Mouse (Mus musculus) midbrain, embryonic 15.5 days (tissue): ENCODE results near the gene Krtap11-1. TPM values are rescaled to one million over a fixed set of nuclear protein-coding genes. Genes with fewer than 3 reads are reported as not detected.
A peak's percentile ranks its signal among the peaks of the same experiment; 100 is the strongest.

Experiments
- ATAC-seq: fragments of 200-750 bp; cut with Nextera tagmentation; replicated peaks from 2 replicates; pipeline ENCODE4 v1.8.0; 2017; ENCODE audit warnings: moderate TSS enrichment
- H3K27ac ChIP-seq: fragments of 300-500 bp; sonication (generic); 2 replicates; pipeline ENCODE4 v1.5.1; 2015; ENCODE audit warnings: mild to moderate bottlenecking, inconsistent platforms
- H3K27me3 ChIP-seq: fragments of 300-500 bp; sonication (generic); replicated peaks from 2 replicates; pipeline ENCODE4 v1.6.1; 2015; ENCODE audit warnings: inconsistent platforms
- H3K36me3 ChIP-seq: fragments of 300-500 bp; sonication (generic); replicated peaks from 2 replicates; pipeline ENCODE4 v1.6.1; 2015; ENCODE audit warnings: inconsistent platforms
- H3K4me1 ChIP-seq: fragments of 300-500 bp; sonication (generic); 2 replicates; pipeline ENCODE4 v1.6.1; 2015; ENCODE audit warnings: inconsistent platforms
- H3K4me2 ChIP-seq: fragments of 300-500 bp; sonication (generic); 2 replicates; pipeline ENCODE4 v1.6.1; 2015; ENCODE audit warnings: inconsistent platforms, mild to moderate bottlenecking, moderate library complexity
- H3K4me3 ChIP-seq: fragments of 300-500 bp; sonication (generic); 2 replicates; pipeline ENCODE4 v1.5.1; 2015; ENCODE audit warnings: mild to moderate bottlenecking, inconsistent platforms
- H3K9ac ChIP-seq: fragments of 300-500 bp; sonication (generic); 2 replicates; pipeline ENCODE4 v1.6.1; 2015; ENCODE audit warnings: mild to moderate bottlenecking, inconsistent platforms
- H3K9me3 ChIP-seq: fragments of 300-500 bp; sonication (generic); 2 replicates; pipeline ENCODE4 v1.6.1; 2016; ENCODE audit warnings: inconsistent platforms
- WGBS: fragments of 180-500 bp; shearing (Covaris S2); methylation state at CpG from one replicate; pipeline ENCODE4 v1.1.7; 2015; ENCODE audit warnings: mixed read lengths; 5-methylcytosine and 5-hydroxymethylcytosine counted together
- polyA plus RNA-seq: library from polyadenylated mRNA; unstranded; fragments of >200 nt; fragmentation: Nextera tagmentation; extraction: Ambion mirVana; gene quantifications from 2 replicates; pipeline ENCODE4 v1.2.1, GENCODE M21; 2015

Gene Krtap11-1
- polyA plus RNA-seq, 1 experiment from 2014 or later, result not detected

DNA sequence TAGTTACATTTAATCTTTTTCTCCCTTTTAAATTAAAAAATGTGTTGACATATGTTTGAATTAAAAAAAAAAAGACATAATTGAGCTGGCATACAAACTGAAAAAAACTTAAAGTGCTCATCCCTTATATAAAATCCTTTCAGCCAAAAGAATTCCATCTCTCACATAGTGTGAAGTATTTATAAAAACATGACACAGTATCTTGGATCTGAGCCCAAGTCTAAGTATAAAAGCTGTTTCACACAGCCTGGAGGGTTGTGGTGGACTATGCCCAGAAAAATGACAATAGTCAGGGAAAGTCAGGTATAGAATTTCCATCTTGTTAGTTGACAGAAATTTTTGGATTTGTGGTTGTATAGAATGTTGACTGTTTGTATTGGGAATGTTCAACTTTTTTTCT lies 20.7 kb downstream of the Krtap11-1 start:
- no peak overlapping the region for H3K9ac ChIP-seq
- H3K9me3 ChIP-seq, result no peaks in the 10 kb centered on the region
- no peak overlapping the region for H3K4me2 ChIP-seq
- no peak for ATAC-seq
- no peaks in the 10 kb centered on the region for H3K36me3 ChIP-seq
- H3K27me3 ChIP-seq, result no peaks in the 10 kb centered on the region
- H3K4me3 ChIP-seq, result no peak overlapping the region
- H3K4me1 ChIP-seq, result no peaks in the 10 kb centered on the region
- no peak overlapping the region for H3K27ac ChIP-seq

DNA sequence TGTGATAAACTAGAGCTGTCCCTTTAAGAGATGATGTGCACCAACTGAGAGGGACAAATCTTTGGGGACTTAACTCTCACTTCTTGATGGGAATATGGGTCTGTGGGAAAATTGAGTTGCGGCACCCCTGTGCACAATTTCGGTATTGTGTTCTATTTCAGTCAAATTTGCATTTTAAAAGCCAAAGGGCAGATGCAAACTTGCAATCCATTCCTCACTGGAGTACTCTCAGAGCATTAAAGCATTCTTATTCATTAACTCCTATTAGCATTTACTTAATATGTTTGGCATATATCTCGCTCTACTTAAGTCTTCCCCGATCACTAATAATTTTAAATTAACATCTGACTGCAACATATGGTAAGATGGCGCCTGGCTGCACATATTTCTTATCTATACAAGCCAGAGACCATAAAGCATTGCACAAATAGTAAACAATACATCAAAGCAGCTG lies 32.9 kb downstream of the Krtap11-1 start:
- 0 out of 2 replicates have a peak, but pooled peaks have one; percentile 30 for ATAC-seq
- H3K4me1 ChIP-seq, result no peaks in the 10 kb centered on the region
- H3K9ac ChIP-seq, result no peak overlapping the region
- no peak overlapping the region for H3K4me3 ChIP-seq
- H3K36me3 ChIP-seq, result no peaks in the 10 kb centered on the region
- H3K27ac ChIP-seq, result no peak overlapping the region
- WGBS, result 28% methylated on average over 5 of the region's 5 CpGs
- H3K4me2 ChIP-seq, result no peak overlapping the region
- H3K9me3 ChIP-seq, result no peaks in the 10 kb centered on the region
- no peaks in the 10 kb centered on the region for H3K27me3 ChIP-seq

DNA sequence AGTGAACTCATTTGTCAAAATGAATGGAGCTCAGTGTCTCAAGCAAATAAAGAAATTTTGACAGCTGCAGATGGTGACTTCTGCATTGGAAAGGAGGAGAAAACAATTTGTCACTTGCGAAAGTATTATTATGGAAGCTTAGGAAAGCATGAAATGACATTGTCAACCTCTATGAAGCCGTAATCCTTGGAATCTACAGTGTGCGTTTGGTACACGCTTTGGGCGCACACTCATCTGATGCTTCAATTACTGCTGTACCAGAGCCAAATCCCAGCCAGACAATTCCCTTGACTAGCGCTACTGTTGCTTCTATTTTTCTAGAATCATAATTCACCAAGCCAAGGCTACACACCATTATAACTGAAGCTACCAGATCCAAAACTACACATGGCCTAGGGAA lies 33.6 kb downstream of the Krtap11-1 start:
- no peak overlapping the region for H3K4me2 ChIP-seq
- no peak overlapping the region for H3K9ac ChIP-seq
- WGBS, result 72% methylated on average over 6 of the region's 6 CpGs
- no peak for ATAC-seq
- H3K27me3 ChIP-seq, result no peaks in the 10 kb centered on the region
- no peak overlapping the region for H3K27ac ChIP-seq
- no peaks in the 10 kb centered on the region for H3K36me3 ChIP-seq
- no peaks in the 10 kb centered on the region for H3K9me3 ChIP-seq
- no peaks in the 10 kb centered on the region for H3K4me1 ChIP-seq
- H3K4me3 ChIP-seq, result no peak overlapping the region

DNA sequence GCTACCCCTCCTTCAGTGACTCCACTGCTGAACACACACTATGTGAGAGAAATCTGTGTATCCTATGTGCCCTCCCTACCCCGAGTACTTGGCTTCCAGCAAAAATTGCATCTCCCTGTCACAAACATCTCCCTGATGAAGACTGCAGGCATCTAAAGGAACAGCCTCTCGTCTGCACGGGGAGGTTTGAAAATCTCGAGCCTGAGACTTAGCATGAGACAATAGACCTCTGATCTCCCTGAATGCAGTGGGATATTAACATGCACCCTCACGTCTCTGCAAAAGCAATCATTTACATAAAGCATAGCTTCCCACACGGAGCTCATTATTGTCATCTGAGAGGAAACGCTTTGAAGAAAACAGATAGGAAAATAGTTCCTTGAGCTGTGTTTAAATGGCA lies 40.4 kb downstream of the Krtap11-1 start:
- Histone ChIP-seq H3K36me3 (no peaks in the 10 kb centered on the region), H3K4me3 (no peak overlapping the region), H3K9ac (no peak overlapping the region), H3K4me2 (peak overlapping the region; percentile 22; the same call in 1 of the 2 replicates), H3K27ac (peak overlapping the region; percentile 73), H3K4me1 (peaks cover 29% of the 10 kb centered on the region), H3K27me3 (no peaks in the 10 kb centered on the region), H3K9me3 (no peaks in the 10 kb centered on the region)
- WGBS, result 10% methylated on average over 7 of the region's 7 CpGs
- peak; percentile 86 for ATAC-seq

DNA sequence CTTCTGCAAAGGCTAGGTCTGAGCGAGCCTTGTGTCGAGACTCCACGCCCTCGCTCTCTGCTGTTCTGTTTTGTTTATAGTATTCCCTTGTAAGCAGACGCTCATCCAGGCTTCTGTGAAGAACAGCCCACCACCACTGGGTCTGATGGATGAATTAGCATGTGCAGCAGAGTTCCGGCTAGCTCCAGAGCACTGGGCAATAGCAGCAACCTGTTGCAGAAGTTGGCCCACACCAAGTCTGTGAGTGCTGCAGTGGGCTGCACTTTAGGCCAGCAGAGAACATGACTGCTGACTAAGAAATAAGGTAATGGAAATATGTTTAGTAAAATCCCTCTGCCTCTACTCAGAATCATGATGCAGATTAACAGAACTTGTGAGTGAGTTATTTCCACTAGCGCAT lies 41.1 kb downstream of the Krtap11-1 start:
- peak; percentile 67 for ATAC-seq
- no peaks in the 10 kb centered on the region for H3K27me3 ChIP-seq
- no peak overlapping the region for H3K4me3 ChIP-seq
- no peak overlapping the region for H3K9ac ChIP-seq
- H3K36me3 ChIP-seq, result no peaks in the 10 kb centered on the region
- H3K4me1 ChIP-seq, result peaks cover 29% of the 10 kb centered on the region
- H3K4me2 ChIP-seq, result no peak overlapping the region
- peak overlapping the region; percentile 73 for H3K27ac ChIP-seq
- no peaks in the 10 kb centered on the region for H3K9me3 ChIP-seq
- 31% methylated on average over 7 of the region's 7 CpGs for WGBS

DNA sequence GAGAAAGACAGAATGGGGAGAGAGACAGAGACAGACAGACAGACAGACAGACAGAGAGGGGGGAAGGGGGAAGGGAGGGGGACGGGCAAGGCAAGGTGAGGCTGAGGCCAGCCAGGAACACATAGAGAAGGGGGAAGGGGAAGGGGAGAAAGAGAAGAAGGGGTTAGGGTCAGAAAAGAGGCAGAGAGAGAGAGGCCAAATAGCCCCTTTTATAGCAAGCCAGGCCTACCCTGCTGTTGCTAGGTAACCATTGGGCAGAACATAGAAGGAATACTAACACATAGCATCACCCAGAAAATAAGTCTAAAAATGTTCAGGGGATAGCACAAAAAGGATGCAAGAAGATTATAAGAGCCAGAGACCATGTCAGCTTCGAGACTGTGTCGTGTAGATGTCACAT lies 42.6 kb downstream of the Krtap11-1 start:
- Histone ChIP-seq H3K9ac (no peak overlapping the region), H3K27ac (peak overlapping the region; percentile 31; the same call in 1 of the 2 replicates), H3K4me1 (peaks cover 29% of the 10 kb centered on the region), H3K36me3 (no peaks in the 10 kb centered on the region), H3K4me2 (no peak overlapping the region), H3K4me3 (no peak overlapping the region), H3K9me3 (no peaks in the 10 kb centered on the region), H3K27me3 (no peaks in the 10 kb centered on the region)
- ATAC-seq, result peak; percentile 49
- 32% methylated on average over 3 of the region's 3 CpGs for WGBS

DNA sequence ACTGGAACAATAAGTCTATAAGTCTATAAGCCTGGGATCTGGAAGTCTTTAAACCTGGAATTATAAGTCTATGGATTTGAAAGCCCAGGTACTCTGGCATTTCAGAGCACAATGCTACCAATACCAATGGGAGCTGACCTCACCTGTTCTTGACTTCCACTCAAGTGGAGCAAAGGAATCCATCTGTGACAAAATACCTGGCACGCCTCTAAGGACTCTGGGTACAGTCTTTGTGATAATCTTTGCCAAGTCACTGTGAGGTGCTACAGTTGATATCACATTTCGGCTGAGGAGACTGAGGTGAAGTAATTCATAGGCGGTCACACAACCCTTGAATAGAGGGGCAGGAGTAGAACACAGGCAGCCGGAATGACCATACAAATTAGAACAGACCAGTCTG lies 50.0 kb downstream of the Krtap11-1 start:
- H3K9me3 ChIP-seq, result no peaks in the 10 kb centered on the region
- H3K36me3 ChIP-seq, result no peaks in the 10 kb centered on the region
- H3K9ac ChIP-seq, result no peak overlapping the region
- 92% methylated on average over 4 of the region's 4 CpGs for WGBS
- H3K4me3 ChIP-seq, result no peak overlapping the region
- no peak overlapping the region for H3K4me2 ChIP-seq
- no peak for ATAC-seq
- no peak overlapping the region for H3K27ac ChIP-seq
- no peaks in the 10 kb centered on the region for H3K27me3 ChIP-seq
- no peaks in the 10 kb centered on the region for H3K4me1 ChIP-seq

DNA sequence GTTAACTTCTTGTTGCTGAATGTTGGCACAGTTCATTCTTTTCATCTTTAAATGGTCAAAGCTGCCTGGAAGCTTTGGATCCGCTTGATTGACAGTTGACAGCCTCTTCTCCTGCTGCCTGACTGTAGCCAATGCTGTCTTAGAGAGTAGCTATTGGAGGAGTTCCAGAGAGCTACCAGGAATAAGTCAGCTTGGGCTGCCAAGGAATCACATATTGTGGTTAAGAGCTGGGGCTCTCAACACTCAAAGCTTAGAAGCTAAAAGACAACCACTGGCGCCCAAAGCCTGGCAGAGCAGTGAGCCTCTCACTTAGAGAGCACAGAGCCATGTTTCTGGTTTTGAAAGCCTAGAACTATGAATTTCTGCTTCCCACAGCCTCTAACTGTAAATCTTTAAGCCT lies 50.4 kb downstream of the Krtap11-1 start:
- peak; percentile 55 for ATAC-seq
- H3K4me2 ChIP-seq, result no peak overlapping the region
- H3K9me3 ChIP-seq, result no peaks in the 10 kb centered on the region
- H3K4me3 ChIP-seq, result no peak overlapping the region
- 88% methylated on average over 2 of the region's 2 CpGs for WGBS
- H3K4me1 ChIP-seq, result no peaks in the 10 kb centered on the region
- no peak overlapping the region for H3K27ac ChIP-seq
- H3K27me3 ChIP-seq, result no peaks in the 10 kb centered on the region
- no peaks in the 10 kb centered on the region for H3K36me3 ChIP-seq
- H3K9ac ChIP-seq, result no peak overlapping the region

Other genes with a start within 250 kb of the Krtap11-1 start
- gene Krtap21-1, start 167.3 kb downstream of the Krtap11-1 start, polyA plus RNA-seq, result not detected in 2 replicates
- gene Krtap6-2, start 151.1 kb downstream of the Krtap11-1 start, polyA plus RNA-seq, result not detected in 2 replicates
- not detected in 2 replicates for gene Krtap8-1, start 83.2 kb downstream of the Krtap11-1 start, polyA plus RNA-seq
- gene Krtap7-1, start 62.9 kb downstream of the Krtap11-1 start, polyA plus RNA-seq, result not detected in 2 replicates